Mouse (Mus musculus): Measurements from ENCODE around the gene Tmem175. TPM values are rescaled to one million over a fixed set of nuclear protein-coding genes. Genes with fewer than 3 reads are reported as not detected.
"Not testable (repeated sequence)": the region's sequence is repeated elsewhere in the genome, so short reads cannot be mapped to it uniquely, and the experiment has no call there.

The Tmem175 gene
- polyA plus RNA-seq, 1 experiment from 2014 or later, result 26.4 TPM

GRCm38 (mm10) chr5:108628891-108629633 is 508 bp upstream of the Tmem175 start:
- ATAC-seq (ENCODE audit: insufficient read depth) (peak; percentile 89), DNase-seq (no peak)
- Histone ChIP-seq H3K4me3 (ENCODE audit: low read depth, low read length) (peak overlapping the region; percentile 77), H3K9ac (peak overlapping the region; percentile 93), H3K4me2 (peak overlapping the region; percentile 62), H3K27ac (ENCODE audit: low read depth) (peak overlapping the region; percentile 88), H3K36me3 (ENCODE audit: insufficient read depth) (peaks cover 10% of the 10 kb centered on the region), H3K4me1 (ENCODE audit: insufficient read depth) (peaks cover 9% of the 10 kb centered on the region), H3K27me3 (ENCODE audit: insufficient read depth, low read length) (no peaks in the 10 kb centered on the region), H3K9me3 (ENCODE audit: low read depth, low read length) (no peaks in the 10 kb centered on the region)
- TF ChIP-seq CTCF (IDR thresholded peaks at IDR 0.05; ENCODE audit: low read depth), result no peak
- WGBS, result 1% methylated on average over 32 of the region's 32 CpGs

DNA sequence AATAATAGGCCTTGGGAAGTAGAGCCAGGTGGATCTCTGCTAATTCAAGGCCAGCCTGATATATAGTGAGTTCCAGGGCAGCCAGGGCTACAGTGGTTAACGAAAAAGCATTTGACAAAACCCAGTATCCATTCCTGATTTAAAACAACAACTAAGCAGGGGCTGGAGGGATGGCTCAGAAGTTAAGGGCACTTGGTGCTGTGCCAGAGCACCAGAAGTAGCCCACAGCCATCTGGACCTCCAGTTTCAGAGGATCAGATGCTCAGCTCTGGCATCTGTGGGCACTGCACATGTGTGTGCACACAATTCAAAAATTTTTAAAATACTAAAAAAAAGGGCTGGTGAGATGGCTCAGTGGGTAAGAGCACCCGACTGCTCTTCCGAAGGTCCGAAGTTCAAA is 4.1 kb downstream of the Tmem175 start:
- TF ChIP-seq CTCF (IDR thresholded peaks at IDR 0.05; ENCODE audit: low read depth), result no peak
- Histone ChIP-seq H3K27ac (ENCODE audit: low read depth) (no peak overlapping the region), H3K36me3 (ENCODE audit: insufficient read depth) (0 out of 2 replicates have a peak, but pooled peaks cover 5% of the 10 kb centered on the region), H3K4me3 (ENCODE audit: low read depth, low read length) (no peak overlapping the region), H3K9ac (no peak overlapping the region), H3K4me2 (no peak overlapping the region), H3K27me3 (ENCODE audit: insufficient read depth, low read length) (no peaks in the 10 kb centered on the region), H3K9me3 (ENCODE audit: low read depth, low read length) (no peaks in the 10 kb centered on the region), H3K4me1 (ENCODE audit: insufficient read depth) (peaks cover 7% of the 10 kb centered on the region)
- 83% methylated on average over 4 of the region's 4 CpGs for WGBS
- DNase-seq (no peak), ATAC-seq (ENCODE audit: insufficient read depth) (no peak)

- not testable (repeated sequence) for H3K9me3 ChIP-seq (ENCODE audit: low read depth, low read length); H3K27me3 ChIP-seq (ENCODE audit: insufficient read depth, low read length); DNase-seq; H3K4me3 ChIP-seq (ENCODE audit: low read depth, low read length); ATAC-seq (ENCODE audit: insufficient read depth); H3K36me3 ChIP-seq (ENCODE audit: insufficient read depth); H3K4me1 ChIP-seq (ENCODE audit: insufficient read depth); H3K9ac ChIP-seq; H3K27ac ChIP-seq (ENCODE audit: low read depth); H3K4me2 ChIP-seq
- WGBS, result 86% methylated on average over 2 of the region's 3 CpGs
These were observed 4.5 kb downstream of the Tmem175 start for GRCm38 (mm10) chr5:108634088-108634487.

DNA sequence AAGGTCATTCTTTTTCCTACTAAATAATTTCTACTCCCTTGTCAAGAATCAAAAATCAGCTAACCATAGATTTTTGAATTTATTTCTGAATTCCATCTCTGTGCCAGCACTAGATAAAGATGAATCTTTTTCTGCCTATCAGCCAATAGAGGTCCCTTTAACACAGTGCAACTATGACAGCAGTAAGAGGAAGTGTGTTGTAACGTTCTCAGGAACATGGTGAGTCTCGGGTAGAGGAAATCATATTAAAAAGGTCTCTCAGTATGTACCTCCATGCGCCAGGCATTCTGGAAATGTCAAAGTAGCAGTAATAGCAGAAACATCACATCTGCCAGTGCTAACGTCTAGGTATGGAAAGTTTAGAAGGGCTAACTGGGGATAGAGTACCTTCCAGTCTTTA is 6.6 kb downstream of the Tmem175 start:
- Histone ChIP-seq H3K4me1 (ENCODE audit: insufficient read depth) (no peaks in the 10 kb centered on the region), H3K9ac (no peak overlapping the region), H3K27me3 (ENCODE audit: insufficient read depth, low read length) (no peaks in the 10 kb centered on the region), H3K4me2 (no peak overlapping the region), H3K4me3 (ENCODE audit: low read depth, low read length) (no peak overlapping the region), H3K36me3 (ENCODE audit: insufficient read depth) (0 out of 2 replicates have a peak, but pooled peaks cover 11% of the 10 kb centered on the region), H3K27ac (ENCODE audit: low read depth) (no peak overlapping the region), H3K9me3 (ENCODE audit: low read depth, low read length) (no peaks in the 10 kb centered on the region)
- WGBS, result 66% methylated on average over 4 of the region's 4 CpGs
- no peak for TF ChIP-seq CTCF (IDR thresholded peaks at IDR 0.05; ENCODE audit: low read depth)
- DNase-seq, result no peak
- ATAC-seq (ENCODE audit: insufficient read depth), result no peak

DNA sequence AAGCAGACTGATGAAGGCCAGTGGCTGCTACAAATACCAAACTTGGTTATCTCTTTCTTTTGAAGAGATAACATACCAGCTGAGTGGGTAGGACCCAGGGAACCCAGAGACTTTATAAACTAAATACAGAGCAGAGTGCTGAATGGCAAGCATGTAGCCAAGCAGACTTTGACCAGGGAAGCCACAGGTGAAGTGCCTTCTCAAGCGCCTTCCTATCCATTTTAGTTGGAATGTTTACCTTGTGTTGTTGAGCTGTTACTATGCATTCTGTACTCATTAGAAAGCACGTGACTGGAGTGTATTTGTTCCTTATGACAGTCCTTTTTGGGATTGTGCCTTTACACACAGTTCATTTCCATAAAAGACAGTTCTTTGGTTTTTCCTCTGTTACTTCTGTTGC is 14.1 kb downstream of the Tmem175 start:
- H3K9ac ChIP-seq, result no peak overlapping the region
- peaks cover 60% of the 10 kb centered on the region for H3K36me3 ChIP-seq (ENCODE audit: insufficient read depth)
- no peaks in the 10 kb centered on the region for H3K27me3 ChIP-seq (ENCODE audit: insufficient read depth, low read length)
- no peak overlapping the region for H3K27ac ChIP-seq (ENCODE audit: low read depth)
- DNase-seq (no peak), ATAC-seq (ENCODE audit: insufficient read depth) (no peak)
- no peaks in the 10 kb centered on the region for H3K9me3 ChIP-seq (ENCODE audit: low read depth, low read length)
- H3K4me3 ChIP-seq (ENCODE audit: low read depth, low read length), result no peak overlapping the region
- no peak for TF ChIP-seq CTCF (IDR thresholded peaks at IDR 0.05; ENCODE audit: low read depth)
- WGBS, result 62% methylated on average over 2 of the region's 2 CpGs
- no peak overlapping the region for H3K4me2 ChIP-seq
- H3K4me1 ChIP-seq (ENCODE audit: insufficient read depth), result no peaks in the 10 kb centered on the region

DNA sequence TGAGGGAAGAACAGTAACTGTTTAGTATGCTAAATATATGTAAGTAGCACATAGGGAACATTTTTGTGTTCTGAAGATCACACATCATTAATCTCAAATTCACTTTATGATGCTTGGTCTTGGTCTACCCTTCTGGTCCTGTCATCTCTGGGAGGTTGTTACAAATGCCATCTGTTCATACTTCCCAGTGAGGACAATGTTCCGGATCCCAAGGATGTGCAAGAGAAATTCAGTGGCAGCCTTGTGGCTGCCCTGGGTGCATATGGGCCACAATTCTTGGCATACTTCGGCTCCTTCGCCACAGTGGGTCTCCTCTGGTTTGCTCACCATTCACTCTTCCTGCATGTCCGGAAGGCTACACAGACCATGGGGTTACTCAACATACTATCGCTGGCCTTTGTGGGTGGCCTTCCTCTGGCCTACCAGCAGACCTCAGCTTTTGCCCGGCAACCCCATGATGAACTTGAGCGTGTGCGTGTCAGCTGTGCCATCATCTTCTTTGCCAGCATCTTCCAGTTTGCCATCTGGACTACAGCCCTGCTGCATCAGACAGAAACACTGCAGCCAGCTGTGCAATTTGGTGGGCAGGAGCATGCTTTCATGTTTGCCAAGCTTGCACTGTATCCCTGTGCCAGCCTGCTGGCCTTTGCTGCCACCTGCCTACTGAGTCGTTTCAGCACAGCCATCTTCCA is 16.2 kb downstream of the Tmem175 start:
- no peaks in the 10 kb centered on the region for H3K27me3 ChIP-seq (ENCODE audit: insufficient read depth, low read length)
- WGBS, result 87% methylated on average over 9 of the region's 9 CpGs
- DNase-seq (no peak), ATAC-seq (ENCODE audit: insufficient read depth) (no peak)
- H3K4me1 ChIP-seq (ENCODE audit: insufficient read depth), result no peaks in the 10 kb centered on the region
- no peak overlapping the region for H3K9ac ChIP-seq
- peaks cover 77% of the 10 kb centered on the region for H3K36me3 ChIP-seq (ENCODE audit: insufficient read depth)
- no peak overlapping the region for H3K4me3 ChIP-seq (ENCODE audit: low read depth, low read length)
- H3K27ac ChIP-seq (ENCODE audit: low read depth), result no peak overlapping the region
- no peaks in the 10 kb centered on the region for H3K9me3 ChIP-seq (ENCODE audit: low read depth, low read length)
- no peak for TF ChIP-seq CTCF (IDR thresholded peaks at IDR 0.05; ENCODE audit: low read depth)
- H3K4me2 ChIP-seq, result no peak overlapping the region

DNA sequence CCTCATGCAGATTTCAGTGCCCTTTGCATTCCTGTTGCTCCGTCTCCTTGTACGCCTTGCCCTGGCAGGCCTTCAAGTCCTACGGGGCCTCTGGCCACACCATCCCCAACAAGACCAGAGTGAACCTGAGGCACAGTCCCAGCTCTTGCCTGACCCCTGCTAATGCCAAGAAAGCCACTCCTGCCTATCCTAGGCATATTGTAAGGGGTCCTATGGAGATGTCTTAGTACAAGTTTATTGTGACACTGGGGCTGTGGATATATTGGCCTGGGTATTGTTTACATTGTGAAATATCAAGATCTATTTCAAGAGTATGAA is 16.7 kb downstream of the Tmem175 start:
- ATAC-seq (ENCODE audit: insufficient read depth), result no peak
- DNase-seq, result no peak
- peaks cover 79% of the 10 kb centered on the region for H3K36me3 ChIP-seq (ENCODE audit: insufficient read depth)
- WGBS, result 91% methylated on average over 3 of the region's 3 CpGs
- H3K4me1 ChIP-seq (ENCODE audit: insufficient read depth), result no peaks in the 10 kb centered on the region
- H3K27me3 ChIP-seq (ENCODE audit: insufficient read depth, low read length), result no peaks in the 10 kb centered on the region
- H3K9ac ChIP-seq, result no peak overlapping the region
- H3K9me3 ChIP-seq (ENCODE audit: low read depth, low read length), result no peaks in the 10 kb centered on the region
- TF ChIP-seq CTCF (IDR thresholded peaks at IDR 0.05; ENCODE audit: low read depth), result no peak
- H3K4me3 ChIP-seq (ENCODE audit: low read depth, low read length), result no peak overlapping the region
- H3K4me2 ChIP-seq, result no peak overlapping the region
- H3K27ac ChIP-seq (ENCODE audit: low read depth), result no peak overlapping the region
